Mouse (Mus musculus) lung, postnatal 14 days (tissue): ENCODE measurements around the gene Hormad1.
"Not testable (repeated sequence)": the region's sequence is repeated elsewhere in the genome, so short reads cannot be mapped to it uniquely, and the experiment has no call there.

Source experiments
- DNase-seq: peaks from one replicate; pipeline ENCODE4 v3.0.0; 2021

Gene Hormad1

GRCm38 (mm10) chr3:95569585-95569984 lies 10.1 kb downstream of the Hormad1 start:
- no peak for DNase-seq

GRCm38 (mm10) chr3:95587754-95588603 lies 28.5 kb downstream of the Hormad1 start:
- DNase-seq, result no peak

GRCm38 (mm10) chr3:95588604-95589086 lies 29.2 kb downstream of the Hormad1 start, which contains the start of gene Golph3l:
Gene Golph3l (plus strand): TSS chr3:95588934.
- peak; percentile 91 for DNase-seq

GRCm38 (mm10) chr3:95598734-95599133 lies 39.3 kb downstream of the Hormad1 start:
- DNase-seq, result no peak

- DNase-seq, result no peak
Measured at GRCm38 (mm10) chr3:95601287-95601686, 41.8 kb downstream of the Hormad1 start.

- peak; percentile 46 for DNase-seq
Measured at GRCm38 (mm10) chr3:95606096-95606495, 46.6 kb downstream of the Hormad1 start.

- DNase-seq, result no peak
Measured at GRCm38 (mm10) chr3:95609195-95609594, 49.7 kb downstream of the Hormad1 start.

- DNase-seq, result no peak
Measured at GRCm38 (mm10) chr3:95613996-95614395, 54.5 kb downstream of the Hormad1 start.

GRCm38 (mm10) chr3:95618511-95618910 lies 59.0 kb downstream of the Hormad1 start:
- DNase-seq, result no peak

- no peak for DNase-seq
Measured at GRCm38 (mm10) chr3:95621241-95621640, 61.8 kb downstream of the Hormad1 start.

- not testable (repeated sequence) for DNase-seq
Measured at GRCm38 (mm10) chr3:95622421-95622820, 62.9 kb downstream of the Hormad1 start.

- no peak for DNase-seq
Measured at GRCm38 (mm10) chr3:95623551-95623950, 64.1 kb downstream of the Hormad1 start.

- DNase-seq, result not testable (repeated sequence)
Measured at GRCm38 (mm10) chr3:95623991-95624515, 64.6 kb downstream of the Hormad1 start.

- DNase-seq, result peak; percentile 96
Measured at GRCm38 (mm10) chr3:95624628-95625503, 65.4 kb downstream of the Hormad1 start, which contains the start of gene Ensa. Gene Ensa (plus strand): TSS chr3:95624993.

GRCm38 (mm10) chr3:95627763-95628162 lies 68.3 kb downstream of the Hormad1 start:
- DNase-seq, result no peak

- DNase-seq, result no peak
Measured at GRCm38 (mm10) chr3:95629755-95630154, 70.3 kb downstream of the Hormad1 start.

GRCm38 (mm10) chr3:95630856-95631255 lies 71.4 kb downstream of the Hormad1 start:
- DNase-seq, result no peak

- DNase-seq, result no peak
Measured at GRCm38 (mm10) chr3:95631304-95631703, 71.8 kb downstream of the Hormad1 start.

GRCm38 (mm10) chr3:95632648-95633588 lies 73.4 kb downstream of the Hormad1 start:
- no peak for DNase-seq

- no peak for DNase-seq
Measured at GRCm38 (mm10) chr3:95635636-95636035, 76.2 kb downstream of the Hormad1 start.

- DNase-seq, result no peak
Measured at GRCm38 (mm10) chr3:95636072-95636471, 76.6 kb downstream of the Hormad1 start.
